Mouse (Mus musculus): Measurements from ENCODE around the gene Dlg2. TPM values are rescaled to one million over a fixed set of nuclear protein-coding genes. Genes with fewer than 3 reads are reported as not detected.

Dlg2 gene
- polyA plus RNA-seq, 1 experiment from 2014 or later = 6.3 TPM

DNA sequence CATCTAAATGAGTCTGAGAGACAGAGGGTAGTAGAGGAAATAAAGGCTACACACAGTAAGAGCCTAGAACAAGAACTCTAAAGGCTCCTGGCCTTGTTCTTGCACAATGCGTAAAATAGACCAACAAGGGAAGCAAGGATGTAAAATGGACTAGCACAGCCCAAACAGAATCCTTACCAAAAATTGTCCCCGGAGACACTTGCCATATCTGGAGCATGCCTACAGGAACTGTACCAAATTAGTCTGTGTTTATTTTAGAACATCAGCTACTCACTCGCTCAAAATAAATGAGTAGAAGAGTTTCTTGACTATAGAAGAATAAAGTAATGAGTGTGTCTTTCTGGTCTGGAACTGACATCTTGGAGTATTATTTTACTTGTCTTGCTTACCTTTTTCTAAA, 1812.3 kb downstream of the Dlg2 start:
- Histone ChIP-seq H3K4me2 (ENCODE audit: low read length) (no peak overlapping the region), H3K27me3 (replicated peaks; ENCODE audit: control insufficient read depth, insufficient read depth, low read length) (no peaks in the 10 kb centered on the region), H3K4me3 (ENCODE audit: low read depth, low read length) (no peak overlapping the region), H3K36me3 (ENCODE audit: control insufficient read depth, insufficient read depth, low read length) (no peaks in the 10 kb centered on the region), H3K9ac (ENCODE audit: low read length) (no peak overlapping the region), H3K4me1 (replicated peaks; ENCODE audit: control insufficient read depth, insufficient read depth, low read length) (no peaks in the 10 kb centered on the region), H3K9me3 (ENCODE audit: control insufficient read depth, low read length) (no peaks in the 10 kb centered on the region), H3K27ac (ENCODE audit: low read depth) (no peak overlapping the region)
- WGBS = 89% methylated on average over 3 of the region's 3 CpGs
- ATAC-seq (replicated peaks; ENCODE audit: low FRiP score, low TSS enrichment, low read depth) (no peak), DNase-seq (ENCODE audit: low spot score) (no peak)

DNA sequence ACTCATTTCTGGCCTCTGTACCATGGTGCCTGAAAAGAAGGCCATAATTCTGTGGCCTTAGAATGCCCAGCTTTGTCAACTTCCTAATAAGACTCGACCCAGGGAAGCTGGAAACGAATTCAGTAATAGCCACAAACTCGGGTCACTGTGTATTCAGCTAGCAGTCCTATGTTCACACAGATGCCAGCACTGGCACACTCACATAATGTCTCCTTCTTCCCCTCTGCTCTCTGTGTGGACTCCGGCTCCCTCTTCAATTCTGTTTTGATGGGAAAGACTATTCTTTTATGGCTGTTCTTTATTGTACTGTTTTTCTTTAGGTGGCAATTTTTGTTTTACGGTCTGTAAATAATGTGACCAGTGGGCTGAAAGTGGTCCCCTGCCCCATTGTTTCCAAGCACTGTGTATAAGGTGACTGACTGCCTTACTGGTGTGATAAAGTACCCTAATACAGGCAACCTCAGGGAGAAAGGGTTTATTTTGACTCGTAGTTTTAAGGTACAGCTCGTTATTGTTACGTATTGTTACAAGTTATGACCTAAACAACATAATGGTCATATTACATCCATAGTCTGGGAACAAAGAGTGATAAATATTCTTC, 1816.5 kb downstream of the Dlg2 start:
- no peak for ATAC-seq (replicated peaks; ENCODE audit: low FRiP score, low TSS enrichment, low read depth)
- no peak for DNase-seq (ENCODE audit: low spot score)
- no peaks in the 10 kb centered on the region for H3K9me3 ChIP-seq (ENCODE audit: control insufficient read depth, low read length)
- H3K9ac ChIP-seq (ENCODE audit: low read length) = no peak overlapping the region
- H3K4me3 ChIP-seq (ENCODE audit: low read depth, low read length) = no peak overlapping the region
- 80% methylated on average over 8 of the region's 8 CpGs for WGBS
- no peaks in the 10 kb centered on the region for H3K36me3 ChIP-seq (ENCODE audit: control insufficient read depth, insufficient read depth, low read length)
- H3K27me3 ChIP-seq (replicated peaks; ENCODE audit: control insufficient read depth, insufficient read depth, low read length) = no peaks in the 10 kb centered on the region
- no peak overlapping the region for H3K27ac ChIP-seq (ENCODE audit: low read depth)
- H3K4me2 ChIP-seq (ENCODE audit: low read length) = no peak overlapping the region
- no peaks in the 10 kb centered on the region for H3K4me1 ChIP-seq (replicated peaks; ENCODE audit: control insufficient read depth, insufficient read depth, low read length)

DNA sequence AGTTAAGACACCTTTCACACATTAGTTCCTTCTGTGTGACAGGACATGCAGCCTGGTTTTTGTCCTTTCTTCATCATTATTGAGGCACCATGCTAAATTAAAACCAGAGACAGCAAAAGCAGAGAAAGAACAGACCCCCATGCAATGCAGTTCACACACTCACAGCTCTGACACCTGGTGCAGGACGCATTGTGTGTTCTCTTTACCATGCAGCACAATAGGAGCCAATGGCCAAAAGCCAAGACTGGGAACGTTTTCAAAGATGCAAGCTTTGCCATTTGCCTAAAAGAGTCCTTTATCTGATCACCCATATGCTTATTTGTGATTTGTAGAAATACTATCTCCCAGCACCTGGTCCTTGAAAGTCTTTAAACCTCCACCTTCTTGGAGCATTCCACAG, 1824.6 kb downstream of the Dlg2 start:
- 49% methylated on average over 2 of the region's 2 CpGs for WGBS
- Histone ChIP-seq H3K27me3 (replicated peaks; ENCODE audit: control insufficient read depth, insufficient read depth, low read length) (no peaks in the 10 kb centered on the region), H3K36me3 (ENCODE audit: control insufficient read depth, insufficient read depth, low read length) (no peaks in the 10 kb centered on the region), H3K4me2 (ENCODE audit: low read length) (no peak overlapping the region), H3K4me3 (ENCODE audit: low read depth, low read length) (no peak overlapping the region), H3K9me3 (ENCODE audit: control insufficient read depth, low read length) (no peaks in the 10 kb centered on the region), H3K9ac (ENCODE audit: low read length) (no peak overlapping the region), H3K27ac (ENCODE audit: low read depth) (no peak overlapping the region), H3K4me1 (replicated peaks; ENCODE audit: control insufficient read depth, insufficient read depth, low read length) (no peaks in the 10 kb centered on the region)
- ATAC-seq (replicated peaks; ENCODE audit: low FRiP score, low TSS enrichment, low read depth) = no peak
- no peak for DNase-seq (ENCODE audit: low spot score)

DNA sequence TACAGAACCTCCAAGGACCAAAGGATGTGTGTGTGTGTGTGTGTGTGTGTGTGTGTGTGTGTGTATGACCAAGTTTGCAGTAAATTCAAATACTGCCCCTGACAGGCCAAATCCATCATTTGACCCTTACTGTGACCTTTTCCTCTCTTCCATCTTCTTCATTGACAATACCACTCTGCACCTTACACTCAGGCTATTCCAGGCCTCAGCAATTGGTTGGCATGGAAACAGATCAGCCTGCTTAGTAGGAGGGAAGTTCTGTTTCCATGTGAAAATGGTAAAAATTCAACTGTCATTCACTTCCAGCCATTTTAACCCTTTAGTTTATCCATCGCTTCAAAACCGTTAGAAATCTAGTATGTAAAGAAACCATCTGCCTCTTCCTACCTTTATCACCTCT, 1831.2 kb downstream of the Dlg2 start:
- Histone ChIP-seq H3K4me2 (ENCODE audit: low read length) (no peak overlapping the region), H3K9ac (ENCODE audit: low read length) (no peak overlapping the region), H3K4me3 (ENCODE audit: low read depth, low read length) (no peak overlapping the region), H3K27ac (ENCODE audit: low read depth) (no peak overlapping the region), H3K4me1 (replicated peaks; ENCODE audit: control insufficient read depth, insufficient read depth, low read length) (no peaks in the 10 kb centered on the region), H3K9me3 (ENCODE audit: control insufficient read depth, low read length) (no peaks in the 10 kb centered on the region), H3K36me3 (ENCODE audit: control insufficient read depth, insufficient read depth, low read length) (no peaks in the 10 kb centered on the region), H3K27me3 (replicated peaks; ENCODE audit: control insufficient read depth, insufficient read depth, low read length) (no peaks in the 10 kb centered on the region)
- DNase-seq (ENCODE audit: low spot score) = no peak
- no peak for ATAC-seq (replicated peaks; ENCODE audit: low FRiP score, low TSS enrichment, low read depth)
- 90% methylated on average over 2 of the region's 2 CpGs for WGBS

DNA sequence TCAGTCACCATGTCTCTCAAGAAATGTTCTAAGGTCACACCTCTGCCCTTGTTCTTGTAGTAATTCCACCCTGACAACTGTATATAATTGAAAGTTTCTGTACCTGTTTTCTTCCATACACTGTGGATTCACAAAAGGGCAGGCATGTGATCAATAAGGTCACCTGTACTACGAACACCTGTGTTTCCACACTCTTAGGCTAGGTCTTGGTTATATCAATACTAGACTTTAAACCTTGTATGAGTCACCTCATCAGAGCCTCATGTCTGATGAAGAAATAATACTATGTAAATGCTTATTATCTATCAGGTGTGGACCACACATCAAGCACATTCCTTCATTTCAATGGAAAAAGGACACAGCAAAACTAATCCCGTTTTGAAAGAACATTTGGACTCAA, 1831.7 kb downstream of the Dlg2 start:
- Histone ChIP-seq H3K27ac (ENCODE audit: low read depth) (no peak overlapping the region), H3K9ac (ENCODE audit: low read length) (no peak overlapping the region), H3K4me1 (replicated peaks; ENCODE audit: control insufficient read depth, insufficient read depth, low read length) (no peaks in the 10 kb centered on the region), H3K4me3 (ENCODE audit: low read depth, low read length) (no peak overlapping the region), H3K27me3 (replicated peaks; ENCODE audit: control insufficient read depth, insufficient read depth, low read length) (no peaks in the 10 kb centered on the region), H3K36me3 (ENCODE audit: control insufficient read depth, insufficient read depth, low read length) (no peaks in the 10 kb centered on the region), H3K9me3 (ENCODE audit: control insufficient read depth, low read length) (no peaks in the 10 kb centered on the region), H3K4me2 (ENCODE audit: low read length) (no peak overlapping the region)
- 75% methylated on average over 2 of the region's 2 CpGs for WGBS
- no peak for ATAC-seq (replicated peaks; ENCODE audit: low FRiP score, low TSS enrichment, low read depth)
- no peak for DNase-seq (ENCODE audit: low spot score)

DNA sequence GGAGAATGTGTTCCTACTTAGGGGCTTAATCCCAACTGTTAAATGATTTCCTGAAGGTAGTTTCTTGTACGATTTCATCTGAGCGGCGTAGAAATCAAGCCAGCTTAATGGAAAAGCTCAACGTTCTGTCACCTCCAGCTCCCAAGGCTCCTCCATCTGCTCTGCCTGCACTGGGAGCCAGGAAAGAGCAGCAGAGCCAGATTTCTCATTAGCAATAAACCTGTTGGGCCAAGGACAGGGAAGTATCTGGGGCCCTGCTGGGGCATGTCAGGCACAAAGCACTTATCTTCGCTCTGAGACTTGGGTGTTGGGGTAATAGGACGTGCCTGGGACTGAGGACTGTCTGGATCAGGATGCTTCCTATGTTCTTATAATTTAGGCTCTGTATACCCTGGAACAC, 1839.9 kb downstream of the Dlg2 start:
- ATAC-seq (replicated peaks; ENCODE audit: low FRiP score, low TSS enrichment, low read depth) = no peak
- H3K4me1 ChIP-seq (replicated peaks; ENCODE audit: control insufficient read depth, insufficient read depth, low read length) = no peaks in the 10 kb centered on the region
- H3K9ac ChIP-seq (ENCODE audit: low read length) = no peak overlapping the region
- H3K27ac ChIP-seq (ENCODE audit: low read depth) = no peak overlapping the region
- no peaks in the 10 kb centered on the region for H3K36me3 ChIP-seq (ENCODE audit: control insufficient read depth, insufficient read depth, low read length)
- H3K4me2 ChIP-seq (ENCODE audit: low read length) = no peak overlapping the region
- 81% methylated on average over 6 of the region's 6 CpGs for WGBS
- H3K27me3 ChIP-seq (replicated peaks; ENCODE audit: control insufficient read depth, insufficient read depth, low read length) = no peaks in the 10 kb centered on the region
- no peaks in the 10 kb centered on the region for H3K9me3 ChIP-seq (ENCODE audit: control insufficient read depth, low read length)
- DNase-seq (ENCODE audit: low spot score) = no peak
- H3K4me3 ChIP-seq (ENCODE audit: low read depth, low read length) = no peak overlapping the region

DNA sequence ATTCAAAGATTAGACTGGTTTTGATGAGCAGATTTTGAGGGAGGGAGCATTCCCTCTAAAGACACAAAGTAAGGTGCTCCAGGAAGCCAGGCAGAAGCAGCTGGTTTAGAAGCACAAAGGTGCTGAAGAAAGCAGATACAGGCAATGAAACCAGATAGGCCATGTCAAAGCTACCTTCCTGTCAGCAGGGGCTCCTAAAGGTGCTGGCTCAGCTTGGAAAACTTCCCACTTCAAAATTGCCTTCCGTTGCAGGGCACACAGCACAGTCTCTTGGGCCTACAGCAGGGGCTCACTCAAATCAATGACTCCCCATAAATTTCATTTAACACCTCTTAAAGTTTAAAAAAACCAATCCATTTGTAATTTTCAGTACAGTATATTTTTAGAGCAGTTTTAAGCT, 1843.0 kb downstream of the Dlg2 start:
- Histone ChIP-seq H3K4me3 (ENCODE audit: low read depth, low read length) (no peak overlapping the region), H3K36me3 (ENCODE audit: control insufficient read depth, insufficient read depth, low read length) (no peaks in the 10 kb centered on the region), H3K27me3 (replicated peaks; ENCODE audit: control insufficient read depth, insufficient read depth, low read length) (no peaks in the 10 kb centered on the region), H3K9ac (ENCODE audit: low read length) (no peak overlapping the region), H3K27ac (ENCODE audit: low read depth) (no peak overlapping the region), H3K4me1 (replicated peaks; ENCODE audit: control insufficient read depth, insufficient read depth, low read length) (no peaks in the 10 kb centered on the region), H3K9me3 (ENCODE audit: control insufficient read depth, low read length) (no peaks in the 10 kb centered on the region), H3K4me2 (ENCODE audit: low read length) (no peak overlapping the region)
- WGBS = 80% methylated on average over 1 of the region's 1 CpGs
- ATAC-seq (replicated peaks; ENCODE audit: low FRiP score, low TSS enrichment, low read depth) = no peak
- no peak for DNase-seq (ENCODE audit: low spot score)

DNA sequence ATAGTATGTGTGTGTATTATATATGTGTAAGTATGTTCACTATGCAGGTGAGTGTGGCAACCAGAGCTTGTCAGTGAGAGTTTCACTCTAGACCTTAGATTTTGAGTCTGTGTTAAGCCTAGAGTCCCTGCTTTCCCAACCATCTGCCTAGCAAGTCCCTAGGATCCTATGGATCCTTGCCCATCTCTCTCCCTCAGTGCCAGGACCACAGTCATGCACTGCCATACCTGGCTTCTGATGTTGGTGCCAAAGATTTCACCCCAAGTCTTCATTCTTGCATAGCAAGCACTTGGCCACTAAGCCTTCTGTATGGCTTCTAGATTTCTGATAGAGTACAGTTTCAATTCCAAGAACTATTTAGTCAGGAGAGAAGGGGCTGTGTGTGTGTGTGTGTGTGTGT, 1843.7 kb downstream of the Dlg2 start:
- Histone ChIP-seq H3K9me3 (ENCODE audit: control insufficient read depth, low read length) (no peaks in the 10 kb centered on the region), H3K27ac (ENCODE audit: low read depth) (no peak overlapping the region), H3K4me1 (replicated peaks; ENCODE audit: control insufficient read depth, insufficient read depth, low read length) (no peaks in the 10 kb centered on the region), H3K9ac (ENCODE audit: low read length) (no peak overlapping the region), H3K27me3 (replicated peaks; ENCODE audit: control insufficient read depth, insufficient read depth, low read length) (no peaks in the 10 kb centered on the region), H3K4me2 (ENCODE audit: low read length) (no peak overlapping the region), H3K4me3 (ENCODE audit: low read depth, low read length) (no peak overlapping the region), H3K36me3 (ENCODE audit: control insufficient read depth, insufficient read depth, low read length) (no peaks in the 10 kb centered on the region)
- DNase-seq (ENCODE audit: low spot score) = no peak
- no peak for ATAC-seq (replicated peaks; ENCODE audit: low FRiP score, low TSS enrichment, low read depth)

DNA sequence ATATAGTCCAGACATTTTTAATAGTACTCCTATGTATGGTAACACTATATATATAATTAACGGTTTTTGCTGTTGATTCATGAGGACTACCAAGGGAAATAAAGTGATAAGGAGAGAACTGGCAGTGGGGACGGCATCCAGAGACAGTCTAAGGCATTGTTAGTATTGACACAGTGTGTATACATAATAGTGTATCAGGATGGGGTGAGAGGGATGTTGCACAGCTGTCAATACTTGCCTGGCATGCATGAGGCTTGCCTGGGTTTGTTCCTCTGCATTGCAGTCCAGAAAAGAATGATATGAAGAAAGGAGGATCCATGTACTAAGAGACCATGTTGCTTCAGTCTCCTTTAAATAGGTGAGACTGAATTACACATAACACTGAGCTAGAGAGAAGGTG, 1845.3 kb downstream of the Dlg2 start:
- 79% methylated on average over 2 of the region's 2 CpGs for WGBS

More for the DNA sequence above, 1845.3 kb downstream of the Dlg2 start:
- Histone ChIP-seq H3K27ac (ENCODE audit: low read depth) (no peak overlapping the region), H3K9me3 (ENCODE audit: control insufficient read depth, low read length) (no peaks in the 10 kb centered on the region), H3K9ac (ENCODE audit: low read length) (no peak overlapping the region), H3K4me1 (replicated peaks; ENCODE audit: control insufficient read depth, insufficient read depth, low read length) (no peaks in the 10 kb centered on the region), H3K4me2 (ENCODE audit: low read length) (no peak overlapping the region), H3K4me3 (ENCODE audit: low read depth, low read length) (no peak overlapping the region), H3K27me3 (replicated peaks; ENCODE audit: control insufficient read depth, insufficient read depth, low read length) (no peaks in the 10 kb centered on the region), H3K36me3 (ENCODE audit: control insufficient read depth, insufficient read depth, low read length) (no peaks in the 10 kb centered on the region)
- ATAC-seq (replicated peaks; ENCODE audit: low FRiP score, low TSS enrichment, low read depth) = no peak
- DNase-seq (ENCODE audit: low spot score) = no peak

All from intestine, embryonic 14.5 days (tissue).